ENCODE assay signal across 26 mouse cellular contexts in genomic region chr4:35049742-35050058, GRCm38 (mm10).
A peak's percentile ranks its signal among the peaks of the same experiment; 100 is the strongest.
DNase-seq lines count a peak whose midpoint lies in the region; ATAC-seq lines count a peak whose summit lies in the region.
"Had no signal": no experiment of that assay in that cellular context is flagged by ENCODE, and none has a peak within 500 bp of the region (broad histone marks: within the 10 kb centered on the region; RNA-seq: fewer than 3 reads in every experiment).

No protein-coding gene starts in this region.

- H3K4me2 ChIP-seq in forebrain, embryonic 14.5 days (ENCODE audit: low read length): no peak overlapping the region
- H3K4me2 ChIP-seq in kidney, embryonic 16.5 days (replicated peaks; ENCODE audit: low read depth, low read length): no peak overlapping the region
- no peak overlapping the region for H3K4me2 ChIP-seq in limb, embryonic 12.5 days
- H3K4me2 ChIP-seq in midbrain, embryonic 11.5 days: no peak overlapping the region
- H3K4me2 ChIP-seq: embryonic facial prominence, embryonic 13.5 days; forebrain, embryonic 13.5 days; heart, embryonic 12.5 days; hindbrain, embryonic 12.5 days; liver, embryonic 15.5 days; midbrain, embryonic 12.5 days; neural tube, embryonic 15.5 days had no signal

- H3K27ac ChIP-seq in forebrain, embryonic 10.5 days: peak overlapping the region; percentile 51
- H3K27ac ChIP-seq in forebrain, embryonic 14.5 days (ENCODE audit: low read depth, low read length): no peak overlapping the region
- no peak overlapping the region for H3K27ac ChIP-seq in kidney, embryonic 16.5 days (ENCODE audit: low read length)
- H3K27ac ChIP-seq in limb, embryonic 12.5 days: peak overlapping the region; percentile 69
- H3K27ac ChIP-seq in midbrain, embryonic 11.5 days (ENCODE audit: low read depth, low read length): no peak overlapping the region
- H3K27ac ChIP-seq: embryonic facial prominence, embryonic 13.5 days; forebrain, embryonic 13.5 days; hindbrain, embryonic 12.5 days; liver, embryonic 15.5 days; midbrain, embryonic 12.5 days; neural tube, embryonic 15.5 days had no signal

- H3K9me3 ChIP-seq in forebrain, embryonic 10.5 days: no peaks in the 10 kb centered on the region
- H3K9me3 ChIP-seq in forebrain, embryonic 14.5 days (replicated peaks; ENCODE audit: control insufficient read depth, low read length): no peaks in the 10 kb centered on the region
- no peaks in the 10 kb centered on the region for H3K9me3 ChIP-seq in kidney, embryonic 16.5 days (ENCODE audit: low read length)
- no peaks in the 10 kb centered on the region for H3K9me3 ChIP-seq in limb, embryonic 12.5 days
- H3K9me3 ChIP-seq in midbrain, embryonic 11.5 days (ENCODE audit: control insufficient read depth, low read length): no peaks in the 10 kb centered on the region
- H3K9me3 ChIP-seq: embryonic facial prominence, embryonic 13.5 days; forebrain, embryonic 13.5 days; heart, embryonic 12.5 days; hindbrain, embryonic 12.5 days; liver, embryonic 15.5 days; midbrain, embryonic 12.5 days; neural tube, embryonic 15.5 days had no signal

- no peak overlapping the region for H3K9ac ChIP-seq in forebrain, embryonic 14.5 days (ENCODE audit: low read length)
- no peak overlapping the region for H3K9ac ChIP-seq in kidney, embryonic 16.5 days (replicated peaks; ENCODE audit: low read length)
- no peak overlapping the region for H3K9ac ChIP-seq in limb, embryonic 12.5 days (replicated peaks)
- no peak overlapping the region for H3K9ac ChIP-seq in midbrain, embryonic 11.5 days (ENCODE audit: low read length)
- H3K9ac ChIP-seq: embryonic facial prominence, embryonic 13.5 days; forebrain, embryonic 13.5 days; heart, embryonic 12.5 days; hindbrain, embryonic 12.5 days; liver, embryonic 15.5 days; midbrain, embryonic 12.5 days; neural tube, embryonic 15.5 days had no signal

- H3K36me3 ChIP-seq in forebrain, embryonic 10.5 days (replicated peaks): no peaks in the 10 kb centered on the region
- no peaks in the 10 kb centered on the region for H3K36me3 ChIP-seq in forebrain, embryonic 14.5 days (ENCODE audit: control insufficient read depth, insufficient read depth, low read length)
- no peaks in the 10 kb centered on the region for H3K36me3 ChIP-seq in kidney, embryonic 16.5 days (ENCODE audit: insufficient read depth, low read length)
- H3K36me3 ChIP-seq in limb, embryonic 12.5 days: no peaks in the 10 kb centered on the region
- no peaks in the 10 kb centered on the region for H3K36me3 ChIP-seq in midbrain, embryonic 11.5 days (ENCODE audit: control insufficient read depth, insufficient read depth, low read length)
- H3K36me3 ChIP-seq: embryonic facial prominence, embryonic 13.5 days; heart, embryonic 12.5 days; hindbrain, embryonic 12.5 days; liver, embryonic 15.5 days; midbrain, embryonic 12.5 days; neural tube, embryonic 15.5 days had no signal

- WGBS in forebrain, embryonic 10.5 days: 73% methylated on average over 5 of the region's 5 CpGs
- WGBS in forebrain, embryonic 14.5 days: 78% methylated on average over 5 of the region's 5 CpGs
- 31% methylated on average over 5 of the region's 5 CpGs for WGBS in kidney, embryonic 16.5 days
- WGBS in limb, embryonic 12.5 days: 26% methylated on average over 5 of the region's 5 CpGs
- WGBS in midbrain, embryonic 11.5 days: 74% methylated on average over 5 of the region's 5 CpGs

- DNase-seq in forebrain, embryonic 10.5 days (ENCODE audit: extremely low spot score, low spot score): no peak
- no peak for DNase-seq in forebrain, embryonic 14.5 days (ENCODE audit: low spot score)
- no peak for DNase-seq in kidney, postnatal 4 days
- DNase-seq in embryo, embryonic 11 days: peak; percentile 18
- DNase-seq in midbrain, embryonic 11.5 days (ENCODE audit: low spot score, missing footprints): no peak
- DNase-seq in urinary bladder, adult 2 months (ENCODE audit: low spot score): no peak
- DNase-seq: cerebellum, adult 8-10 months; cerebellum, postnatal 36 days; heart, postnatal 14 days; kidney, adult 11 months; layer of hippocampus, adult 9-11 months; lung, postnatal 10 days; right cerebral cortex, adult 18-20 months; right cerebral cortex, postnatal 4 days; thymus, adult 18-20 months; thymus, postnatal 36 days had no signal

- H3K4me3 ChIP-seq in forebrain, embryonic 10.5 days: no peak overlapping the region
- no peak overlapping the region for H3K4me3 ChIP-seq in forebrain, embryonic 14.5 days (ENCODE audit: low read depth, low read length)
- H3K4me3 ChIP-seq in kidney, embryonic 16.5 days (ENCODE audit: low read length): no peak overlapping the region
- no peak overlapping the region for H3K4me3 ChIP-seq in limb, embryonic 12.5 days (replicated peaks)
- no peak overlapping the region for H3K4me3 ChIP-seq in midbrain, embryonic 11.5 days (ENCODE audit: low read depth, low read length)
- H3K4me3 ChIP-seq: embryonic facial prominence, embryonic 13.5 days; erythroblast, embryonic 14.5 days; forebrain, embryonic 13.5 days; heart, embryonic 12.5 days; hindbrain, embryonic 12.5 days; liver, embryonic 15.5 days; midbrain, embryonic 12.5 days; neural tube, embryonic 15.5 days had no signal

- peaks cover 21% of the 10 kb centered on the region for H3K4me1 ChIP-seq in forebrain, embryonic 10.5 days
- 0 out of 2 replicates have a peak, but pooled peaks cover 5% of the 10 kb centered on the region for H3K4me1 ChIP-seq in forebrain, embryonic 14.5 days (ENCODE audit: control insufficient read depth, insufficient read depth, low read length)
- peaks cover 29% of the 10 kb centered on the region for H3K4me1 ChIP-seq in kidney, embryonic 16.5 days (ENCODE audit: insufficient read depth, low read length)
- peaks cover 19% of the 10 kb centered on the region for H3K4me1 ChIP-seq in limb, embryonic 12.5 days (replicated peaks)
- H3K4me1 ChIP-seq in midbrain, embryonic 11.5 days (ENCODE audit: control insufficient read depth, insufficient read depth, low read length): no peaks in the 10 kb centered on the region
- H3K4me1 ChIP-seq: hindbrain, embryonic 12.5 days; midbrain, embryonic 12.5 days had no signal

- ATAC-seq in forebrain, embryonic 14.5 days: no peak
- ATAC-seq in kidney, embryonic 16.5 days (ENCODE audit: low FRiP score, low TSS enrichment): 0 out of 2 replicates have a peak, but pooled peaks have one; percentile 49
- 0 out of 2 replicates have a peak, but pooled peaks have one; percentile 59 for ATAC-seq in limb, embryonic 12.5 days (ENCODE audit: insufficient number of reproducible peaks, insufficient read depth, low FRiP score, low TSS enrichment, low read depth)
- no peak for ATAC-seq in midbrain, embryonic 11.5 days (ENCODE audit: low FRiP score)
- ATAC-seq: forebrain, embryonic 13.5 days had no signal

- H3K27me3 ChIP-seq in forebrain, embryonic 10.5 days (ENCODE audit: poor library complexity, severe bottlenecking): no peaks in the 10 kb centered on the region
- no peaks in the 10 kb centered on the region for H3K27me3 ChIP-seq in forebrain, embryonic 14.5 days (replicated peaks; ENCODE audit: control insufficient read depth, insufficient read depth, low read length)
- no peaks in the 10 kb centered on the region for H3K27me3 ChIP-seq in kidney, embryonic 16.5 days (ENCODE audit: insufficient read depth, low read length)
- H3K27me3 ChIP-seq in limb, embryonic 12.5 days: no peaks in the 10 kb centered on the region
- H3K27me3 ChIP-seq in midbrain, embryonic 11.5 days (ENCODE audit: control insufficient read depth, insufficient read depth, low read length): no peaks in the 10 kb centered on the region
- H3K27me3 ChIP-seq: embryonic facial prominence, embryonic 13.5 days; forebrain, embryonic 13.5 days; heart, embryonic 12.5 days; hindbrain, embryonic 12.5 days; liver, embryonic 15.5 days; midbrain, embryonic 12.5 days; neural tube, embryonic 15.5 days had no signal

Comparison
In these comparisons a context has a peak if more than half of its experiments do, and no peak if none do; other contexts are left out.
1. H3K27ac ChIP-seq: peak in forebrain, embryonic 10.5 days (single experiment) and limb, embryonic 12.5 days (single experiment); none in forebrain, embryonic 14.5 days (single experiment), kidney, embryonic 16.5 days (single experiment) and midbrain, embryonic 11.5 days (single experiment).
2. ATAC-seq: peak in kidney, embryonic 16.5 days (single experiment) and limb, embryonic 12.5 days (single experiment); none in forebrain, embryonic 14.5 days (single experiment) and midbrain, embryonic 11.5 days (single experiment).